Mouse (Mus musculus) embryonic fibroblast, embryonic 13.5 days (primary cell): ENCODE data around the gene Frmd4b.

ENCODE experiments used
- CTCF ChIP-seq: IDR thresholded peaks from 2 replicates; pipeline ENCODE4 v1.5.1; 2011; ENCODE audit warnings: mild to moderate bottlenecking, control low read depth, low read length, moderate library complexity, borderline replicate concordance; ENCODE audit not compliant: insufficient read depth
- POLR2A ChIP-seq: IDR thresholded peaks from 2 replicates; pipeline ENCODE4 v1.6.1; 2011; ENCODE audit warnings: low read depth, mild to moderate bottlenecking, control low read depth, low read length, moderate library complexity

- TF ChIP-seq CTCF (no peak), POLR2A (no peak)
Observed at GRCm38 (mm10) chr6:97295416-97295815, 321.9 kb downstream of the Frmd4b start.
